Mouse (Mus musculus): Measurements from ENCODE around the gene Man2a1. TPM values are rescaled to one million over a fixed set of nuclear protein-coding genes. Genes with fewer than 3 reads are reported as not detected.
"Not testable (repeated sequence)": the region's sequence is repeated elsewhere in the genome, so short reads cannot be mapped to it uniquely, and the experiment has no call there.

The Man2a1 gene
- total RNA-seq, 2 experiments from 2014 or later: 15.2 to 30.9 TPM

- no peak for ATAC-seq (replicated peaks; ENCODE audit: low FRiP score, poor library complexity, severe bottlenecking)
Observed at GRCm38 (mm10) chr17:64748131-64748530, 147.6 kb downstream of the Man2a1 start.

- ATAC-seq (replicated peaks; ENCODE audit: low FRiP score, poor library complexity, severe bottlenecking): no peak
Observed at GRCm38 (mm10) chr17:64749146-64749545, 148.6 kb downstream of the Man2a1 start.

GRCm38 (mm10) chr17:64751249-64751648 is 150.7 kb downstream of the Man2a1 start:
- no peak for ATAC-seq (replicated peaks; ENCODE audit: low FRiP score, poor library complexity, severe bottlenecking)

GRCm38 (mm10) chr17:64752126-64753019 is 151.8 kb downstream of the Man2a1 start:
- no peak for ATAC-seq (replicated peaks; ENCODE audit: low FRiP score, poor library complexity, severe bottlenecking)

DNA sequence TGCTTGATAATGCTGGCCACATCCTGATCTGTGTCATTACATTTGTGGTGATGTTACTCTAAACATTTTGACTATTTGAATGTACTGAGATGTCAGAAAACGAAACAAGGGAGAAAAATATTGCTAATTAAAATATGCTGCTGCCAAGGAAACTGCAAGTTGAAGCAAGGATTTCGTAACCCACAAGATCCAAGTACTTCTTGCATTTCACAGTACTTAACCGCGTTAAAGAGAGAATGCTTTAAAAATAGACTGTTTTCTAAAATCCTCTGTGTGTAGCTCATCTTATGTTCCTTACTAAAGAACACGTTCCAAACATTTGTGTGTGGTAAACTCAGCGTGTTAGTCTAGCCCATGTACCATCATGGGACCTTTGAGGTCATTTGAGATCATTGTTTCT is 153.0 kb downstream of the Man2a1 start:
- ATAC-seq (replicated peaks; ENCODE audit: low FRiP score, poor library complexity, severe bottlenecking): no peak

- no peak for ATAC-seq (replicated peaks; ENCODE audit: low FRiP score, poor library complexity, severe bottlenecking)
Observed at GRCm38 (mm10) chr17:64754142-64754863, 153.8 kb downstream of the Man2a1 start.

DNA sequence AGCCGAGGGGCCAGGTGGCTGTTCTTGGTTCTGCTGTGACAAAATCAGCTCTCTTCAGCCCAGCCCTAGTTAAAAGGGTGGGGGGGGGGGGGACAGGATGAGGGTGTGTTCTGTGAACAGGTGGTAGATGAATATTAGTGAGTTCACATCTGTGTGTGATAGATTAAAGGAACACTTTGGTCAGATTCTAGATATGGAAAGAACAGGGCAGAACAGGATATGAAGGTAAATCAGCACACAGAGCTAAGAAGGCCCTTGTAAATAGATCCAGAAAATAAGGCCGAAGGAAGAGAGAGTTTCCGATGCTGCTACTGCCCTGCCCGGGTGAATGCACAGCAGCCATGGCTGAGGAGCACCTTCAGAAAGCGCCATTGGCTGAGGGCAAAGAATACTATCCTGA is 154.7 kb downstream of the Man2a1 start:
- ATAC-seq (replicated peaks; ENCODE audit: low FRiP score, poor library complexity, severe bottlenecking): no peak

- not testable (repeated sequence) for ATAC-seq (replicated peaks; ENCODE audit: low FRiP score, poor library complexity, severe bottlenecking)
Observed at GRCm38 (mm10) chr17:64762651-64763050, 162.1 kb downstream of the Man2a1 start.

DNA sequence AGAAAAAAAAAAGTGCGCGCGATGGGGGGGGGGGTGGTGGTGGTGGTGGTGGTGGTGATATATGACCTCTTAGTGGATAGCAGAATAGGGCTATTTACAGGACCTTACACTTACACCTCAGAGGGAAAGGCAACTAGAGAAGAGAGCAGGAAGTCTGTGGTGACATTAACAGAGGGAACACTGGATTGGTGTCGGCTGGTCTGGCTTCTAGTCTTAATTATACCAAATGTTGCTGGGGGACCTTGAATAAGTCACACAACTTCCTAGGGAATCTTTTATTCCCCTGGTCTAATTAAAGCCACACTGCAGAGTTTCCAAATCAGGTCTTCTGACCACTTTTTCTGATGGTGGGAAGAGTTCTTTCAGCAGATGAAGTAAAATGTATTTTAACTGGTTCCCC is 163.0 kb downstream of the Man2a1 start:
- no peak for ATAC-seq (replicated peaks; ENCODE audit: low FRiP score, poor library complexity, severe bottlenecking)

- ATAC-seq (replicated peaks; ENCODE audit: low FRiP score, poor library complexity, severe bottlenecking): no peak
Observed at GRCm38 (mm10) chr17:64764175-64765122, 163.9 kb downstream of the Man2a1 start.

DNA sequence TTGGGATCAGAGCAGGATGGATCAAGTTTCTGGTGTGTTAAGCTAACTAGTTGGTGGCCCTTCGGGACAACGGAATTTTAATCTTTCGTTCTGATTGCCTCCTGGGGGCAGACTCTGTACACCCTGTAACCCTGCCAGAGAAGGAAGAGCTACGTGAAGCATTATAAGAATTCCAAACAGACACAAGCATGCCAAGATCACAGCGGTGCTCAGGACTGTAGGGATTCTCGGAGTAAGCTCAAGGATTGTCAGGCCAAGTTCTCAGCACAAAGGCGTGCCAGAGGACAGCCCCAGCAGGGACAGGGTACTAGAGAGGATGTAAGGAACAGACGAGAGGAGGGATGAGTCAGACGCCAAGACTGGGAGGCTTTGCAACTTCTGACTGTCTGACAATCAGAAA is 164.8 kb downstream of the Man2a1 start:
- no peak for ATAC-seq (replicated peaks; ENCODE audit: low FRiP score, poor library complexity, severe bottlenecking)

GRCm38 (mm10) chr17:64766507-64766906 is 166.0 kb downstream of the Man2a1 start:
- ATAC-seq (replicated peaks; ENCODE audit: low FRiP score, poor library complexity, severe bottlenecking): no peak

- no peak for ATAC-seq (replicated peaks; ENCODE audit: low FRiP score, poor library complexity, severe bottlenecking)
Observed at GRCm38 (mm10) chr17:64770277-64770676, 169.7 kb downstream of the Man2a1 start.

DNA sequence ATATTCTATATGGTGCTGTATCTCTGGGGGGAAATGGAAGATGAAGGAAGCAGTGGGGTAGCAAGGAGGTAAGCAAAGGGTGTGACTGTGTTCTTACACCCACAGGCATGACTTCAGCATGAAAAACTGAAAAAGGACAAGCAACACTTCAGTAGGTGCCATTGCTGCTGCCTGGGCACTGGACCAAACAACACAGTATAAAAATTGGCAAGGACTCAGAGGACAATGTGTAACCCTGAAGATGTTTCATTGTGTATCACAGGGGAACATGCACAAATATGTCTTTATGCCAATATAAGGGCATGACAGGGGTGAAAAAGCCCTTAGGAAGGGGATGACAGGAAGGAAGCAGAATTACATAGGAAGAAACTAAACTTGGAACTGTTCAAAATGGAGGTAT is 172.1 kb downstream of the Man2a1 start:
- no peak for ATAC-seq (replicated peaks; ENCODE audit: low FRiP score, poor library complexity, severe bottlenecking)

GRCm38 (mm10) chr17:64774218-64774617 is 173.7 kb downstream of the Man2a1 start:
- ATAC-seq (replicated peaks; ENCODE audit: low FRiP score, poor library complexity, severe bottlenecking): no peak

DNA sequence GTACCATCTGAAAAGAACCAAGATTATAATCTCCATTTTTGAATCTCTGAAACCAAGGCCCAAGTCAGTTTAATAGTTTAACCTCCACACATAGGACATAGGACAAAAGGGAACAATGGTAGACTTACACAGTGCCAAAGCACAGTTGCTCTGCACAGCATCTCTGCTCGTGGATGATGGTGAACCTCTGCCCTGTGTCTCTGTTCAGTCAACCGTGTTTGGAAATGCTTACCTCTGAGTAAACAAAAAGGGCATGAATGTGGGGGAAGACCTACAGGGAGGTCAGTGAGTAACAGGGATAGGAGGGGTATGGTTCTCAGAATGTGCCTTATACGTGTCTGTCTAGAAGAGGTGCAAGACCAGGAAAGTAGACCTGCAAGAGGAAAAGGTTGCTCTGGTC is 177.8 kb downstream of the Man2a1 start:
- no peak for ATAC-seq (replicated peaks; ENCODE audit: low FRiP score, poor library complexity, severe bottlenecking)

GRCm38 (mm10) chr17:64778756-64779155 is 178.2 kb downstream of the Man2a1 start:
- ATAC-seq (replicated peaks; ENCODE audit: low FRiP score, poor library complexity, severe bottlenecking): no peak

DNA sequence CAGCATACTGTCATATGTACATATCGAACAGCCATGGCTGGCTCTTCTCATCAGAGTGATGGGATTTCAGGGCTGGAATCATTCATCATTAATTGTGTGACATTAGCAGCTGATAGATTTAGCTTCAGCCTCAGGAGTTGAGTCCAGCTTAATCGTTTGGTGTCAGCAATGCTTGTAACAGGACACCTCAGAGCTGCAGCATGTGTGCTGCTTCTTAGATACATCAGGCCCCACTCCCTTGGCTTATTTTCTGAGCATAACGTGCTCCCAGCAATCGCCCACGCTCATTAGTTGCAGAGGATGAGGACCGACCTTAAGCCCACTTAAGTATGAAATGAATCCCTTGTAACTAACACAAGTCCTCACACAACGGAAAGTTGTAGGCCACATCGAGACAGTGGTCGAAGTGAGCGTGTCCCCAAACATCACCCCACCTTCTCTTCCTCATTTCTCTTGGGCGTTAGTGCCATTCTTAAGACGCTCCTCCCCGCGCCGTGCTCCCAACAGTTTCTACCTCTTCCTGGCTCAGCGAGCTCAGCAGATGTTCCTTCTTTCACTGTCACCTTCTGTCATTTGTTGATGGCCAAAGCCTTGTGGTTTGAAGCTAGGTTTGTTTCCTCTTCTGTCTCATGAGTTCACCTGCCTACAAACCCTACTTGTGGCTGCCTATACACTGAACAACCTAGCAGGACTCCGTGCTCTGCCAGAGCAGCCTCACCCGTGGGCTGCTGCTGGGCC is 180.4 kb downstream of the Man2a1 start:
- no peak for ATAC-seq (replicated peaks; ENCODE audit: low FRiP score, poor library complexity, severe bottlenecking)

DNA sequence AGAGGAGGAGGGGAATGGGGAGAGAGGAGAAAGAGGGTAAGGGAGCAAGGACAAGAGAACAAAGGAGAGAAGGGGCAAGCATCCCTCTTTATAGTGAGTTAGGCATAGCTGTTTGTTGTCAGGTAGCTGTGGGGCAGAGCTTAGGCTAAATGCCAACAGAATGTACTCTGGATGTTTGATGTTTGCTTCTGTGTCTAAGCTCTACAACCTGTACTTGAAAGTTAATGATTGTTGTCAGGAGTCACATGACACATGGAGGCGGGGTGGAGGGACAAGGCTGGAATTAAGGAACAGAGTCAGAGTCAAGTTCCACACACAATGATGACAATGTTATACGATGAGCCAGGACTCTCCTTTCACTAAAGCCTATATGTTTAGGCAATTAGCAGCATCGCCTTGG is 181.8 kb downstream of the Man2a1 start:
- ATAC-seq (replicated peaks; ENCODE audit: low FRiP score, poor library complexity, severe bottlenecking): no peak

Measured in erythroblast, adult 5-6 weeks (primary cell).